Mouse (Mus musculus): ENCODE results near the gene Otx1. TPM values are rescaled to one million over a fixed set of nuclear protein-coding genes. Genes with fewer than 3 reads are reported as not detected.
A peak's percentile ranks its signal among the peaks of the same experiment; 100 is the strongest.

Otx1 gene
- not detected in 2 replicates for polyA plus RNA-seq (2014; fragmentation: Nextera tagmentation; extraction: Ambion mirVana)

GRCm38 (mm10) chr11:22002783-22003340 is at the start of gene Otx1:
Otx1 (minus strand) TSS chr11:22002897.
- Histone ChIP-seq H3K9ac (ENCODE audit: low read length) (0 out of 2 replicates have a peak within 1 kb of the TSS, but pooled peaks have one; percentile 13), H3K36me3 (ENCODE audit: control insufficient read depth, insufficient read depth, low read length) (no peaks in the 10 kb centered on the region), H3K4me1 (replicated peaks; ENCODE audit: control insufficient read depth, insufficient read depth, low read length) (peaks cover 13% of the 10 kb centered on the region; the same call in 1 of the 2 replicates), H3K27me3 (replicated peaks; ENCODE audit: control insufficient read depth, insufficient read depth, low read length) (peaks cover 97% of the 10 kb centered on the region), H3K9me3 (ENCODE audit: control insufficient read depth, low read length) (no peaks in the 10 kb centered on the region), H3K27ac (ENCODE audit: low read depth) (no peak within 1 kb of the TSS), H3K4me3 (ENCODE audit: low read depth, low read length) (peak within 1 kb of the TSS; percentile 36), H3K4me2 (ENCODE audit: low read length) (peak within 1 kb of the TSS; percentile 65)
- peak; percentile 82 for DNase-seq (ENCODE audit: low spot score)
- WGBS: 1% methylated on average over 34 of the region's 34 CpGs
- no peak for ATAC-seq (replicated peaks; ENCODE audit: low FRiP score, low TSS enrichment, low read depth)

GRCm38 (mm10) chr11:22050864-22051263 is 48.2 kb upstream of the Otx1 start:
- 76% methylated on average over 7 of the region's 7 CpGs for WGBS
- Histone ChIP-seq H3K36me3 (ENCODE audit: control insufficient read depth, insufficient read depth, low read length) (0 out of 2 replicates have a peak, but pooled peaks cover 3% of the 10 kb centered on the region), H3K4me2 (ENCODE audit: low read length) (no peak overlapping the region), H3K4me1 (replicated peaks; ENCODE audit: control insufficient read depth, insufficient read depth, low read length) (no peaks in the 10 kb centered on the region), H3K4me3 (ENCODE audit: low read depth, low read length) (no peak overlapping the region), H3K27ac (ENCODE audit: low read depth) (no peak overlapping the region), H3K9ac (ENCODE audit: low read length) (no peak overlapping the region), H3K9me3 (ENCODE audit: control insufficient read depth, low read length) (no peaks in the 10 kb centered on the region), H3K27me3 (replicated peaks; ENCODE audit: control insufficient read depth, insufficient read depth, low read length) (no peaks in the 10 kb centered on the region)
- DNase-seq (ENCODE audit: low spot score) (no peak), ATAC-seq (replicated peaks; ENCODE audit: low FRiP score, low TSS enrichment, low read depth) (no peak)

DNA sequence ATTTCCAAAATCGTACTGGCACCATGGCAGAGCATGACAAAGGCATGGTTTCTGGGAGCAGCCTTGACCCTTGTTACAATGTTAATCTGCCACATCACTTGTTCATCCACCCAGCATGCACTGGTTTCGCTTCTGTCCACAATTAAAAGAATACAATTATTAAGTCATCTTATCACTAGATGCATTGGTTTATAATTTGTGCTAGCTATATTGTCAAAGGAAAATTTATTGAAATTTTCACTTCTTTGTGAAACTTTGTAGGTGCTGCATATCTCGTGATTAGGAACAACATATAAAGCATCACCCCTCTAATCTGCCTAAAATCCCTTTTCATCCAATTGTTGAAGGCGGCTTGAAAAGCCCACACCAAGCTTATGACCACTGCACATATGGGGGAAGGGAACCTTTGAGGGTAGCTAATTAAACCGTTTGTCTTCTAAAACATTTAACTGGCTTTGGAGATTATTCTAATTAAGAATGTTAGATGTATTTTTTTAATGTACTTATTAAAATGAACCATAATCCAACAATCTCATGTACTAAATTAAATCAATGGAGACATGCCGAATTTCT is 37.2 kb upstream of the Otx1 start:
- no peak overlapping the region for H3K4me2 ChIP-seq (ENCODE audit: low read length)
- no peak overlapping the region for H3K27ac ChIP-seq (ENCODE audit: low read depth)
- no peaks in the 10 kb centered on the region for H3K4me1 ChIP-seq (replicated peaks; ENCODE audit: control insufficient read depth, insufficient read depth, low read length)
- no peak for ATAC-seq (replicated peaks; ENCODE audit: low FRiP score, low TSS enrichment, low read depth)
- no peak overlapping the region for H3K4me3 ChIP-seq (ENCODE audit: low read depth, low read length)
- no peak for DNase-seq (ENCODE audit: low spot score)
- 83% methylated on average over 6 of the region's 6 CpGs for WGBS
- H3K9me3 ChIP-seq (ENCODE audit: control insufficient read depth, low read length): no peaks in the 10 kb centered on the region
- no peak overlapping the region for H3K9ac ChIP-seq (ENCODE audit: low read length)
- H3K36me3 ChIP-seq (ENCODE audit: control insufficient read depth, insufficient read depth, low read length): no peaks in the 10 kb centered on the region
- H3K27me3 ChIP-seq (replicated peaks; ENCODE audit: control insufficient read depth, insufficient read depth, low read length): no peaks in the 10 kb centered on the region

DNA sequence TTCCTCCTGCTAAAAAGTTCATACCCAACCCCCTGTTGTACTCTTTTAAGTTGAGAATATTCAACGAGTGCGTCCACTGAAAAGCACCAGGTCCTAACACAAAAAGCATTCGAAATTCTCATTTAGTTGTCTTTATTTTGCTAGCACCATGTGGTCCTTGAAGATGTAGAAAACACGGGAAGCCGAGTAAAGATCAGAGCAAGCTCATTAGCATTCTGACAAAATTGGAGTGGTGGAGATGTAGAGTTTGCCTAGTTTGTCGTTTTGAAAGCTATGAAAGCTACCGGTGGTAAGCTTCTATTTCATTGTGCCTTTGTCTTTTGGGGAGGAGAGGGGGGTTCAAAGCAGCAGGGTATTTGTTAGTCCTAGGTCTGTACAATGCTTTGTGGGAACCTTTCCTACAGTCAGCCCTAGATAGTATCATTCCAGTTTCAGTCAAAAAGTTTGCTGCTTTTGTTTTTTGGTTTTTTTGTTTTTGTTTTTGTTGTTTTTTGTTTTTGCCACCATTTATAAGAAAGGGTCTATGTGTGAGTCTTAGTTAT is 31.9 kb upstream of the Otx1 start:
- WGBS: 60% methylated on average over 7 of the region's 7 CpGs
- ATAC-seq (replicated peaks; ENCODE audit: low FRiP score, low TSS enrichment, low read depth) (no peak), DNase-seq (ENCODE audit: low spot score) (no peak)
- Histone ChIP-seq H3K4me3 (ENCODE audit: low read depth, low read length) (no peak overlapping the region), H3K9ac (ENCODE audit: low read length) (no peak overlapping the region), H3K4me1 (replicated peaks; ENCODE audit: control insufficient read depth, insufficient read depth, low read length) (no peaks in the 10 kb centered on the region), H3K27me3 (replicated peaks; ENCODE audit: control insufficient read depth, insufficient read depth, low read length) (no peaks in the 10 kb centered on the region), H3K27ac (ENCODE audit: low read depth) (no peak overlapping the region), H3K36me3 (ENCODE audit: control insufficient read depth, insufficient read depth, low read length) (no peaks in the 10 kb centered on the region), H3K4me2 (ENCODE audit: low read length) (no peak overlapping the region), H3K9me3 (ENCODE audit: control insufficient read depth, low read length) (no peaks in the 10 kb centered on the region)

- H3K9ac ChIP-seq (ENCODE audit: low read length): no peak overlapping the region
- no peak overlapping the region for H3K27ac ChIP-seq (ENCODE audit: low read depth)
- WGBS: 92% methylated on average over 3 of the region's 3 CpGs
- ATAC-seq (replicated peaks; ENCODE audit: low FRiP score, low TSS enrichment, low read depth) (no peak), DNase-seq (ENCODE audit: low spot score) (no peak)
- no peak overlapping the region for H3K4me2 ChIP-seq (ENCODE audit: low read length)
- H3K9me3 ChIP-seq (ENCODE audit: control insufficient read depth, low read length): no peaks in the 10 kb centered on the region
- H3K4me1 ChIP-seq (replicated peaks; ENCODE audit: control insufficient read depth, insufficient read depth, low read length): no peaks in the 10 kb centered on the region
- H3K27me3 ChIP-seq (replicated peaks; ENCODE audit: control insufficient read depth, insufficient read depth, low read length): no peaks in the 10 kb centered on the region
- no peak overlapping the region for H3K4me3 ChIP-seq (ENCODE audit: low read depth, low read length)
- no peaks in the 10 kb centered on the region for H3K36me3 ChIP-seq (ENCODE audit: control insufficient read depth, insufficient read depth, low read length)
Observed at GRCm38 (mm10) chr11:22033582-22033981, 30.9 kb upstream of the Otx1 start.

DNA sequence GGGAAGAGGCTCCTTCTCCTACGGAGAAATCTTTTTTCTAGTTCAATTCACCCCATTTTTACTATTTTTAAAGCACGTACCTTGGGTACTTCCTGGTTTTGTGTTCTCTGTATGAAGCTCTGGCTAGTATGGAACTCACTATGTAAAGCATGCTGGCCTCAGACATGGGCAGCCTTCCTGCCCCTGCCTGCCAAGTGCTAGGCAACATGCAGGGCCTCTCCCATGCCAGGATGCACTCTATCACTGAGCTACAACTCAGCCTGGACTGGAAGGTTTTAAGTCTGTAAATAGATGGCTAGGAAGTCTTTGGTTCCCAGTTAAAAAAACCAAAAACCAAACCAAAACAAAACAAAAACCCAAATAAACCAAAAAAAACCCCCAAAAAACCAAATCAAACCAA is 17.9 kb upstream of the Otx1 start:
- H3K36me3 ChIP-seq (ENCODE audit: control insufficient read depth, insufficient read depth, low read length): no peaks in the 10 kb centered on the region
- H3K27me3 ChIP-seq (replicated peaks; ENCODE audit: control insufficient read depth, insufficient read depth, low read length): no peaks in the 10 kb centered on the region
- no peak for DNase-seq (ENCODE audit: low spot score)
- no peak overlapping the region for H3K27ac ChIP-seq (ENCODE audit: low read depth)
- H3K9me3 ChIP-seq (ENCODE audit: control insufficient read depth, low read length): no peaks in the 10 kb centered on the region
- ATAC-seq (replicated peaks; ENCODE audit: low FRiP score, low TSS enrichment, low read depth): no peak
- 81% methylated on average over 2 of the region's 2 CpGs for WGBS
- H3K4me2 ChIP-seq (ENCODE audit: low read length): no peak overlapping the region
- no peaks in the 10 kb centered on the region for H3K4me1 ChIP-seq (replicated peaks; ENCODE audit: control insufficient read depth, insufficient read depth, low read length)
- no peak overlapping the region for H3K4me3 ChIP-seq (ENCODE audit: low read depth, low read length)
- no peak overlapping the region for H3K9ac ChIP-seq (ENCODE audit: low read length)

DNA sequence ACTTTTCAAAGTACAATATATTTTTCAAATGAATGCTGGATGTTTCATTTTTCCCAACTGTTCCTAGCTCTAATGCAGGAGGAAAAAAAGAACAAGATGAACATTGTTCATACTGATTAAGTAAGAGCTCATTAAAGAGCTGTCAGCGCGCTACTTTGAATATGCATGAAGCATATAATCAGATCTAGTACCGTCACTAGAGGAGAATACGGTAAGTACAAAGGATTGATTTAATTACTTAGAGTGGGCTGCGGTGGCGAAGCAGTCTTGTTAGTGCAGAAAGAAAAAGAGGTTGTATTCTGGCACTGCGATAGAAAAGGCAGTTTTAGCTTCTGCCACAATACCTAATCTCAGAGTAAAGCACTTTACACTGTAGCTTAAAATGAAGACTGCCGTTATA is 14.7 kb upstream of the Otx1 start:
- H3K4me1 ChIP-seq (replicated peaks; ENCODE audit: control insufficient read depth, insufficient read depth, low read length): no peaks in the 10 kb centered on the region
- ATAC-seq (replicated peaks; ENCODE audit: low FRiP score, low TSS enrichment, low read depth) (no peak), DNase-seq (ENCODE audit: low spot score) (no peak)
- no peak overlapping the region for H3K4me3 ChIP-seq (ENCODE audit: low read depth, low read length)
- H3K9ac ChIP-seq (ENCODE audit: low read length): no peak overlapping the region
- H3K27me3 ChIP-seq (replicated peaks; ENCODE audit: control insufficient read depth, insufficient read depth, low read length): no peaks in the 10 kb centered on the region
- no peaks in the 10 kb centered on the region for H3K9me3 ChIP-seq (ENCODE audit: control insufficient read depth, low read length)
- no peak overlapping the region for H3K27ac ChIP-seq (ENCODE audit: low read depth)
- no peak overlapping the region for H3K4me2 ChIP-seq (ENCODE audit: low read length)
- no peaks in the 10 kb centered on the region for H3K36me3 ChIP-seq (ENCODE audit: control insufficient read depth, insufficient read depth, low read length)
- 77% methylated on average over 8 of the region's 8 CpGs for WGBS

GRCm38 (mm10) chr11:22016341-22016740 is 13.6 kb upstream of the Otx1 start:
- 90% methylated on average over 3 of the region's 3 CpGs for WGBS
- no peaks in the 10 kb centered on the region for H3K9me3 ChIP-seq (ENCODE audit: control insufficient read depth, low read length)
- H3K36me3 ChIP-seq (ENCODE audit: control insufficient read depth, insufficient read depth, low read length): no peaks in the 10 kb centered on the region
- no peak overlapping the region for H3K4me2 ChIP-seq (ENCODE audit: low read length)
- ATAC-seq (replicated peaks; ENCODE audit: low FRiP score, low TSS enrichment, low read depth) (no peak), DNase-seq (ENCODE audit: low spot score) (no peak)
- no peak overlapping the region for H3K4me3 ChIP-seq (ENCODE audit: low read depth, low read length)
- no peaks in the 10 kb centered on the region for H3K27me3 ChIP-seq (replicated peaks; ENCODE audit: control insufficient read depth, insufficient read depth, low read length)
- H3K4me1 ChIP-seq (replicated peaks; ENCODE audit: control insufficient read depth, insufficient read depth, low read length): no peaks in the 10 kb centered on the region
- H3K9ac ChIP-seq (ENCODE audit: low read length): no peak overlapping the region
- H3K27ac ChIP-seq (ENCODE audit: low read depth): no peak overlapping the region

DNA sequence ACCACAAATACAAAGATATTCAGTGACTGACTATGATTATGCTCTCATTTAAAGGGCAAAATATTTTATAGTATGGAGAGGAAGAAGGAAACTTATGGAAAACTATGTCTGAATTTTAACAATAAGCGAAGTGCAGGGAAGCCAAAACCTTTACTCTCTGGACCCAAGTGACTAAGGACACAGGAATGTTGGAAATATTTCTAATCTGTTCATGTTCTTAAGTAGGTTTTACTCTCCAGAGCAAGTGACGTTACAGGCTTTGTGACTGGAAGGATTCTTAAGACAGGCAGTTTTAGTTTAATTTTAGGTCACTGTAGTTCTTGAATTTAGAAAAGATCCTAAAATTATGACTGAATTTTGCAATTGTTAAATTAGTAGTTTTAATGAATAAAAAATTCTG is 6.1 kb upstream of the Otx1 start:
- peaks cover 55% of the 10 kb centered on the region for H3K27me3 ChIP-seq (replicated peaks; ENCODE audit: control insufficient read depth, insufficient read depth, low read length)
- WGBS: 30% methylated on average over 2 of the region's 2 CpGs

More for the DNA sequence above, 6.1 kb upstream of the Otx1 start:
- Histone ChIP-seq H3K4me1 (replicated peaks; ENCODE audit: control insufficient read depth, insufficient read depth, low read length) (no peaks in the 10 kb centered on the region), H3K9me3 (ENCODE audit: control insufficient read depth, low read length) (no peaks in the 10 kb centered on the region), H3K4me3 (ENCODE audit: low read depth, low read length) (no peak overlapping the region), H3K9ac (ENCODE audit: low read length) (no peak overlapping the region), H3K4me2 (ENCODE audit: low read length) (no peak overlapping the region), H3K36me3 (ENCODE audit: control insufficient read depth, insufficient read depth, low read length) (no peaks in the 10 kb centered on the region), H3K27ac (ENCODE audit: low read depth) (no peak overlapping the region)
- no peak for ATAC-seq (replicated peaks; ENCODE audit: low FRiP score, low TSS enrichment, low read depth)
- no peak for DNase-seq (ENCODE audit: low spot score)
